Mouse (Mus musculus): Measurements from ENCODE around the gene Tbc1d1.
A peak's percentile ranks its signal among the peaks of the same experiment; 100 is the strongest.

Gene Tbc1d1

GRCm38 (mm10) chr5:64155861-64156550 lies at the start of gene Tbc1d1:
TSS of gene Tbc1d1 (plus strand) at chr5:64156305.
- DNase-seq (ENCODE audit: low spot score in 2 of 2) = peak; percentile 51 to 73

DNA sequence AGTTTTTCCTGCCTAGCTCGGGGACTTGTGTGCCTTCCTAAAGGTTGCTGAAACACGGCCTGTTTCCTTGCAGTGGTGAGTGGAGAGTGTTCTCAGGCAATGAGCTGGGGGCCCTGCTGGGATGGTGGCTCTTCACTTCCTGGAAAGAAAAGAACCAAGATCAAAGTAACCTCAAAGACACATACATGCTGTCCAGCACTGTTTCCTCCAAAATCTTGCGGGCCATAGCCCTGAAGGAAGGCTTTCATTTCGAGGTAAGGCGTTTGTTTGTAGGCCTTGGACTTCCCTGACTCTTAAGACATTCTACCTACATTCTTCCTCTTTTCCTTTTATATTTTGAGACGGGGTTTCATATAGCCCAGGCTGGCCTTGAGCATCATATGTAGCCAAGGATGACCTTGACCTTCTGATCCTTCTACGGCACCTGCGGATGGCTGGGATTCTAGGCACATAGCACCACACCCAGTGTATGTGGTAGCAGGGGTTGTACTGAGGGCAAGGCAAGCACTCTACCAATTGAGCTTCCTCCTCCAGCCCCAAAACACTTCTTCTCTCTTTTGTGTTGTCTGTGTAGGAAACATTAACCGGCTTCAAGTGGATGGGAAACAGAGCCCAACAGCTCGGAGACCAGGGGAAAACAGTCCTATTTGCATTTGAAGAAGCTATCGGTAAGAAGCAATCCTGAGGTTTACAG lies 48.4 kb upstream of the Tbc1d1 start:
- DNase-seq (ENCODE audit: low spot score in 2 of 2) = no peak

DNA sequence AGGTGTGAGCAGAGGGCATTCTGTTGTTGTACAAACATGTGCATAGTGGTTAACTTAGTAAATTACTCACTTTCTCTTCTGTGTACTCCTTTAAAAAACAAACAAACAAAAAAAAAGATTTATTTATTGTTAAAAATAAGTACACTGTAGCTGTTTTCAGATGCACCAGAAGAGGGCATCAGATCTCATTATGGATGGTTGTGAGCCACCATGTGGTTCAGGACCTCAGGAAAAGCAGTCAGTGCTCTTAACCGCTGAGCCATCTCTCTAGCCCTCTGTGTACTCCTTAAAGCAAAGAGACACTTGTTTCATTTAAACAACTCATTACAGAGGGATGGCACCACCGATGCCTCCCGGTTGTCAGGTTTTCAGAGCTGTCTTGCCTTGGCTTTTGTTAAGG lies 46.9 kb upstream of the Tbc1d1 start:
- no peak for DNase-seq (ENCODE audit: low spot score in 2 of 2)

GRCm38 (mm10) chr5:64112360-64112759 lies 43.7 kb upstream of the Tbc1d1 start:
- no peak for DNase-seq (ENCODE audit: low spot score in 2 of 2)

- DNase-seq (ENCODE audit: low spot score in 2 of 2) = no peak
Observed at GRCm38 (mm10) chr5:64114210-64114609, 41.9 kb upstream of the Tbc1d1 start.

GRCm38 (mm10) chr5:64117191-64117590 lies 38.9 kb upstream of the Tbc1d1 start:
- DNase-seq (ENCODE audit: low spot score in 2 of 2) = no peak

- no peak for DNase-seq (ENCODE audit: low spot score in 2 of 2)
Observed at GRCm38 (mm10) chr5:64125783-64126182, 30.3 kb upstream of the Tbc1d1 start.

GRCm38 (mm10) chr5:64131550-64131949 lies 24.6 kb upstream of the Tbc1d1 start:
- no peak for DNase-seq (ENCODE audit: low spot score in 2 of 2)

- DNase-seq (ENCODE audit: low spot score in 2 of 2) = no peak
Observed at GRCm38 (mm10) chr5:64133901-64134300, 22.2 kb upstream of the Tbc1d1 start.

GRCm38 (mm10) chr5:64136325-64136724 lies 19.8 kb upstream of the Tbc1d1 start:
- no peak for DNase-seq (ENCODE audit: low spot score in 2 of 2)

DNA sequence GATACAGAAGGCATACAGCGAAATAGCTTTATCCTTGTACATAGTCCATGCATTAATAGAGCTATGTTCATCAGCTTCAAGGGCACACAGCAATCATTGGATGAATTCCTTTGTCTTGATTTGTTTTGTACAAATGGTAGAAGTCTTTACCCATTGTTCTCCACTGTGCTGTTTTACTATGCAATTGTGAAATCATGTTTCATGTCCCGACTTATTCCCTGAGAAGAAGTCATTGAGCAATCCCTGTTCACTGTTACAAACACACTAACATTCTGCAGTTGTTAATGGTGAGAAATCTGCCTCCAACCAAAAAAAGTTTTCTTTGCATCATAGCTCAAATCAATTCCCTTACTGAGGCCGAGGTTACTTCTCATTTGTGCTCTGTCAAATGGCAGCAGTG lies 15.9 kb upstream of the Tbc1d1 start:
- no peak for DNase-seq (ENCODE audit: low spot score in 2 of 2)

DNA sequence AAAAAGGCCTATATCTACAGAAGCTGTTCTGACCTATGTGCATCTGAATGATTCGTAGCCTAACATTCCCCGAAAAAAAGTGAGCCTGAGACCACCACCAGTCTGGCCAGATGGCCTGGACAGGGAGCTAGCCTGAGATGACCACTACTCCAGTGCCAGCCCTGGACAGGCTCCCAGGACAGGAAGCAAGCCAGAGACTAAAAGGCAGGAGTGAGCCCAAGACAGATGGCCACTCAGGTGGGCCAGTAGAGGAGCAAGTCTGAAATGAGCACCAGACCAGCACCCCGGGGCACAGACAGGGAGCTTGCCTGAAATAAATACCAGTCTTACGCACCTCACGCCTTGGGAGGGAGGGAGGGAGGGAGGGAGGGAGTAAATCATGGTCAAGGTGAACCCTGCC lies 11.8 kb upstream of the Tbc1d1 start:
- DNase-seq (ENCODE audit: low spot score in 2 of 2) = no peak

DNA sequence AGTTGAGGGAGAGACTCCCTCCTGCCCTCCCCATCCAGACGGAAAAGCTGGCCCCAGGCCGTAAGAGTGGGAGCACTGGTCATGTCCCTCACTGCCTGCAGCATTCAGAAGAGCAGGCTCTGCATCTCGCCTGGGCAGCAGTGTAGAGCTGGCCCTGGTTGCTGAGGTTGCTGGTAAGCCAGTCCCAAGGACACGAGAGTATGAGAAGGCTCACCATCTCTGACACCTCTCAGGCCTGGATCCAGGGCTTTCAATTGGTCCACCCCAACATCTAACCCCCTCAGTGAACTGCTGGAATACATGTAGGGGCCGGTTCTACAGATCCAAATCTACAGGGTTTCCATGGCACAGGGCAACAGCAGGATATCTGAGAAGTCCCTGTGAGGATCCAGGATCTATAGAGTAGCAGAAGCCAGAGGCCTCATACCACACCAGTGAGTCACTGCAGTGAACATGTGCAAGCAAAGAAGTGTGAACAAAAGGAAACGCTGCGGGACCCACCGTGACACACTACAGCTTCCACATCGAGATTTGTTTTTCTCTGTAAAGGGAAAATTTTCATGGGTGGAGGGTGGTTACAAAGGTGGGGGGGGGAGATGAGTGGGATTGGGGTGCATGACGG lies 9.6 kb upstream of the Tbc1d1 start:
- no peak for DNase-seq (ENCODE audit: low spot score in 2 of 2)

- DNase-seq (ENCODE audit: low spot score in 2 of 2) = no peak
Observed at GRCm38 (mm10) chr5:64149184-64150127, 6.6 kb upstream of the Tbc1d1 start.

DNA sequence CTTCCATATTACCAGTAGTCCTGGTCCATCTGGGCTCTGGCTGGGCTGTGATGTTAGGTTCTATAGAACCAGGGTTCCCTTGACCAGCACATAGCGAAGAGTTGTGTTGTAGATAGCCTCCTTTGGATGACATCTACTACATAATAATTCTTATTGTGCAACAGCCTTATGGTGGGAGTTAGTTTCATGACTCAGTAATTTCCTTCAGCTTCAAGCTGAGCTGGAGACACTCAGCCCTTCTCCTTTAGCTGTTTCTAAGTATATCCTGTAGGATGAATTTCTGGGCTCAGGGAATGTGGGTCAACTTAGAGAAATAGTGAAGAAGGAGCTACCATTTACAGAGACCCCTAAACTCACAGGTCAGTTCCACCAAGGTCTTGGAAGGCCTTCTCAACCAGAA lies 2.8 kb upstream of the Tbc1d1 start:
- DNase-seq (ENCODE audit: low spot score in 2 of 2) = no peak

GRCm38 (mm10) chr5:64156579-64156978 lies 474 bp downstream of the Tbc1d1 start:
- DNase-seq (ENCODE audit: low spot score in 2 of 2) = no peak

GRCm38 (mm10) chr5:64157926-64158325 lies 1.8 kb downstream of the Tbc1d1 start:
- DNase-seq (ENCODE audit: low spot score in 2 of 2) = no peak

GRCm38 (mm10) chr5:64158501-64158900 lies 2.4 kb downstream of the Tbc1d1 start:
- no peak for DNase-seq (ENCODE audit: low spot score in 2 of 2)

GRCm38 (mm10) chr5:64159065-64159780 lies 3.1 kb downstream of the Tbc1d1 start:
- DNase-seq (ENCODE audit: low spot score in 2 of 2) = peak in 1 of 2 experiments; percentile 68

- DNase-seq (ENCODE audit: low spot score in 2 of 2) = peak; percentile 60 to 86
Observed at GRCm38 (mm10) chr5:64159781-64160704, 3.9 kb downstream of the Tbc1d1 start.
